Mouse (Mus musculus) retina, postnatal 7 days (tissue): ENCODE results near the gene Ctdspl2.
"Not testable (repeated sequence)": the region's sequence is repeated elsewhere in the genome, so short reads cannot be mapped to it uniquely, and the experiment has no call there.

Experiments used
- DNase-seq: peaks from one replicate; pipeline ENCODE4 v3.0.0-alpha.2; 2012; ENCODE audit warnings: low read depth, low spot score

Ctdspl2 gene

GRCm38 (mm10) chr2:121955765-121956223 is at the start of gene Ctdspl2, which contains the start of gene Mageb3:
Gene Ctdspl2, plus strand, starts transcription at chr2:121956001.
Gene Mageb3, minus strand, starts transcription at chr2:121956092.
- DNase-seq = peak; percentile 90

- no peak for DNase-seq
Measured at GRCm38 (mm10) chr2:121909975-121910374, 45.8 kb upstream of the Ctdspl2 start.

DNA sequence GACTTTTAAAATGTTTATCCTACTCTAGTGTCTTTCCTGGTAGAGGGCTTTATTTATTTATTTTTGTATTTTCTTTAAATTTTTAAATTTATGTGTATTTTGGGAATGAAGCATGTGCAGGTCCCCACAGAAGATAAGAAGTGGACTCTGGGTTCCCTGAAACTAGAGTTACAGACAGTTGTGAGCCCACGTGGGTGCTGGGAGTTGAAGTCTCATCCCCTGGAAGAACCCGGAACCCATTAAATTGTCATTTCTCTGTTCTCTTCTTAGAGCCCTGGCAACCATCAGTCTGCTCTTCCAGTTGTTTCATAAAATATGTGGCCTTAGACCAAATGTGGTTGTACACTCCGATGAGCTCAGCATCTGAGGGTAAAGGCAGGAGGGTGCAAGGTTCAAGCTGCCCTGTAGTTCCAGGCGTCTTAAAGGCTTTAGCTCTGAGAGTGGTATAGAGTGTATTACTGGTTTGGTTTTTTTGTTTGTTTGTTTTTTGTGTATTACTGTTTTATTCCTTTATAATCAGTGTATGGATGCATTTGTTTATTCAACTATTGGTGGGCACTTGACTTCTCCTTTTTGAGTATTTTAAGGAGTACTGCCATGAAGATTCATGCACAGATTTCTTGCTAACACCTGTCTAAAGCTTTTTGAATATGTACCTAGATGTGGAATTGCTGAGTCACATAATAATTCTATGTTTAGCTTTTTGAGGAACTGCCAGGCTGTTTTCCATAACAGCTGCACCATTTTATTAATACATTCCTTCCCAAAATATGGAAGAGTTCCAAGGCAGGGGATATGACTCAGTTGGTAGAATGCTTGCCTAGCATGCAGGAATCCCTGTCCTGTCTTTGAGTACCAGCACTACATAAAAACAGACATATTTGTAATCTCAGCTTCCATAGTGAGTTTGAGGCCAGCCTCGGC is 39.5 kb upstream of the Ctdspl2 start:
- no peak for DNase-seq

- not testable (repeated sequence) for DNase-seq
Measured at GRCm38 (mm10) chr2:121937624-121938023, 18.2 kb upstream of the Ctdspl2 start.

- no peak for DNase-seq
Measured at GRCm38 (mm10) chr2:121943364-121943763, 12.4 kb upstream of the Ctdspl2 start.

GRCm38 (mm10) chr2:121954971-121955656 is 687 bp upstream of the Ctdspl2 start:
- DNase-seq = no peak

GRCm38 (mm10) chr2:121956224-121957018 is 620 bp downstream of the Ctdspl2 start:
- peak; percentile 93 for DNase-seq

GRCm38 (mm10) chr2:121957216-121957792 is 1.5 kb downstream of the Ctdspl2 start:
- no peak for DNase-seq

- no peak for DNase-seq
Measured at GRCm38 (mm10) chr2:121995738-121996137, 39.9 kb downstream of the Ctdspl2 start.

GRCm38 (mm10) chr2:122008832-122009231 is 53.0 kb downstream of the Ctdspl2 start:
- DNase-seq = no peak

DNA sequence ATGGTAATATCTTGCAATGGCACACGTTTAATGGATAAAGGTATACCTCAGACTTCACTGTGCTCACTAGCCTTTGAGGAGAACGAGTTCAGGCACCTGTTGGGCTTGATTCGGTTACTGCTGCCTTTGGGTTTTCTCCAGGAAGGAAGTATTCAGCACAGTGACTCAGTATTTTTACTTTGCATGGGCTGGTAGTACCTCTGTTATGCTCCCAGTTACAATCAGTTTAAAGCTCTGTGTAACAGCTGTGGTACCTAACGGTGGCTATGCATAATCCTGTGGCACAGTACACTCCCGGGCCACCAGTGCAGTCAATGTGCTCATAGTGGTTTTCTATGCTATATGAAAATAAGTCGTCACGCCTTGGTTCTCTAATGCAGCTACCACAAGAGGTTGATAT is 55.6 kb downstream of the Ctdspl2 start:
- no peak for DNase-seq

DNA sequence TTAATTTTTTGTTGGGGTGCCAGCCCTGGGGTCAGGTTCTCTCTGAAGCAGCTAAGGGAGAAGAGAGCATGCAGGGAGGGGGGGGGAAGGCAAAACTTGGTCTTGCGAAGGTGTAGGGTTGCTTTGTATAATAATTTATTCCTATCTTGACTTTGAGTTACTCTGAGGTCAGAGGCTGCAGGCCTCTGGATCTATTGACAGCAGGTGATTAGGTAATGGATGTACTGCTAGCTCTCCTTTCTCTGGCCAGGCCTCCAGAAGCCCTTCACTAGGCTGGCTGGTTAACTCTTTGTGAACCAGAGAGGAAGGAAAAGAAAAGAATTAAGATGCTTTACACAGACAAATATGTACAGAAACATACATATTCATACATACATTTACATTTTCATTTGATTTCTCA is 62.9 kb downstream of the Ctdspl2 start:
- no peak for DNase-seq

DNA sequence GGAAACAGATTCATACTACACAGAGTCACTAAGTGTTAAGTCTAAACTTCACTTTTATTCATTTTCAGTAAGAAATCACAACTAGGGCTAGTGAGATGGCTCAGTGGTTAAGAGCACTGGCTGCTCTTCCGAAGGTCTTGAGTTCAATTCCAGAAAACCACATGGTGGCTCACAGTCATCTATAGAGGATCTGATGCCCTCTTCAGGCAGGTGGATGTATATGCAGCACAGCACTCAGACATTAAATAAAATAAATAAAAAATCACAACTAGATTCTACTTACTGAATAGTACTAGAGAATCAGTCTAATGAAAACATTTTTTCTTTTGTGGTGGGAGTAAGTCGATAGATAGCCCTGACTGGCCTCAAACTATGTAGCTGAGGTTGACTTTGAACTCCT is 66.5 kb downstream of the Ctdspl2 start:
- no peak for DNase-seq

GRCm38 (mm10) chr2:122027091-122027490 is 71.3 kb downstream of the Ctdspl2 start:
- DNase-seq = not testable (repeated sequence)

- DNase-seq = peak; percentile 90
Measured at GRCm38 (mm10) chr2:122027862-122028755, 72.3 kb downstream of the Ctdspl2 start, which contains the start of gene Eif3j1. Gene Eif3j1, plus strand, starts transcription at chr2:122028546.

GRCm38 (mm10) chr2:122028756-122029700 is 73.2 kb downstream of the Ctdspl2 start:
- peak; percentile 9 for DNase-seq

- DNase-seq = no peak
Measured at GRCm38 (mm10) chr2:122031970-122032369, 76.2 kb downstream of the Ctdspl2 start.

DNA sequence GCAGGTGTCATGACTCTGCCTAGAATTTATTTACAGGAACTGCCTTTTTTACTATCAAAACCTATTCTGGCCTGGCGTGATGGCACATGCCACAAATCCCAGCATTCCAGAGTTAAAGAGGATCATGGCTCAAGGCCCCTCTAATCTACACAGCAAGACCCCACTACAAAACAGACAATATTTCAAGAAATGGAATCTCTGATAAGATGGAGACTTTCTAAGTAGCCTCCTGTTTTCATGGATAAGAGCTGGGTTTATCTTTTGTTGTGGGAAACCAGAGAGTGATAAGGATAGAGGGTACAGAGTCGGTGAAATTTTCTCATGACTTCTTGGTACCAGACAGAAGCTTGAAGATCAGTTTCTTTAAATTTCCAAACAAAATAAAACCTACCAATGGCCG is 80.3 kb downstream of the Ctdspl2 start:
- DNase-seq = no peak

GRCm38 (mm10) chr2:122043926-122044325 is 88.1 kb downstream of the Ctdspl2 start:
- DNase-seq = no peak
